Comparison of ENCODE assay signal across 28 mouse cellular contexts in genomic region chr8:30151181-30151844, GRCm38 (mm10).
DNase-seq lines count a peak whose midpoint lies in the region; ATAC-seq lines count a peak whose summit lies in the region.
"Had no signal": no experiment of that assay in that cellular context is flagged by ENCODE, and none has a peak within 500 bp of the region (broad histone marks: within the 10 kb centered on the region; RNA-seq: fewer than 3 reads in every experiment).

No protein-coding gene starts in this region.

- H3K9me3 ChIP-seq in forebrain, embryonic 15.5 days = no peaks in the 10 kb centered on the region
- no peaks in the 10 kb centered on the region for H3K9me3 ChIP-seq in forebrain, embryonic 10.5 days
- H3K9me3 ChIP-seq in forebrain, embryonic 16.5 days (ENCODE audit: control insufficient read depth, low read length) = no peaks in the 10 kb centered on the region
- H3K9me3 ChIP-seq: embryonic facial prominence, embryonic 10.5 days; heart, embryonic 15.5 days; limb, embryonic 10.5 days; liver, embryonic 15.5 days; lung, embryonic 15.5 days had no signal

- no peak for DNase-seq in forebrain, embryonic 10.5 days (ENCODE audit: extremely low spot score, low spot score)
- DNase-seq in layer of hippocampus, adult 18-20 months (ENCODE audit: low spot score in 2 of 2) = peak; percentile 9
- DNase-seq in layer of hippocampus, postnatal 36 days = no peak
- peak; percentile 29 for DNase-seq in brain, adult 2 months (ENCODE audit: low read depth, low spot score)
- DNase-seq in c-Kit-positive CD71-positive TER-119-positive erythroid progenitor cells, embryonic 14.5 days (ENCODE audit: low spot score) = no peak
- no peak for DNase-seq in kidney, postnatal 25 days
- DNase-seq: B cell, adult 2 months; cerebellum, adult 8-10 months; gastrocnemius, postnatal 36 days; heart, postnatal 36 days; kidney, adult 9 months; kidney, postnatal 14 days; liver; lung, postnatal 36 days; thymus, postnatal 14 days had no signal

- no peak overlapping the region for H3K4me3 ChIP-seq in forebrain, embryonic 15.5 days
- H3K4me3 ChIP-seq in forebrain, embryonic 10.5 days = no peak overlapping the region
- no peak overlapping the region for H3K4me3 ChIP-seq in forebrain, embryonic 16.5 days (replicated peaks; ENCODE audit: low read length)
- H3K4me3 ChIP-seq: embryonic facial prominence, embryonic 10.5 days; heart, embryonic 15.5 days; left cerebral cortex, adult 2 months; limb, embryonic 10.5 days; liver, embryonic 15.5 days; lung, embryonic 15.5 days had no signal

- no peak overlapping the region for H3K9ac ChIP-seq in forebrain, embryonic 15.5 days (replicated peaks)
- H3K9ac ChIP-seq in forebrain, embryonic 16.5 days (replicated peaks; ENCODE audit: low read depth, low read length) = no peak overlapping the region
- H3K9ac ChIP-seq: heart, embryonic 15.5 days; liver, embryonic 15.5 days; lung, embryonic 15.5 days had no signal

- H3K36me3 ChIP-seq in forebrain, embryonic 15.5 days = no peaks in the 10 kb centered on the region
- H3K36me3 ChIP-seq in forebrain, embryonic 10.5 days (replicated peaks) = no peaks in the 10 kb centered on the region
- H3K36me3 ChIP-seq in forebrain, embryonic 16.5 days (ENCODE audit: control insufficient read depth, insufficient read depth) = no peaks in the 10 kb centered on the region
- H3K36me3 ChIP-seq: embryonic facial prominence, embryonic 10.5 days; G1E; heart, embryonic 15.5 days; limb, embryonic 10.5 days; liver, embryonic 15.5 days; lung, embryonic 15.5 days had no signal

- peak; percentile 78 for ATAC-seq in forebrain, embryonic 15.5 days (replicated peaks)
- ATAC-seq in forebrain, embryonic 16.5 days = peak; percentile 92
- ATAC-seq: hindbrain, embryonic 16.5 days; intestine, embryonic 16.5 days; Patski had no signal

- 0 out of 2 replicates have a peak overlapping the region, but pooled peaks have one; percentile 48 for H3K27ac ChIP-seq in forebrain, embryonic 15.5 days (replicated peaks)
- no peak overlapping the region for H3K27ac ChIP-seq in forebrain, embryonic 10.5 days
- peak overlapping the region; percentile 61 for H3K27ac ChIP-seq in forebrain, embryonic 16.5 days (ENCODE audit: low read length)
- H3K27ac ChIP-seq: embryonic facial prominence, embryonic 10.5 days; heart, embryonic 15.5 days; left cerebral cortex, adult 2 months; limb, embryonic 10.5 days; liver, embryonic 15.5 days; lung, embryonic 15.5 days had no signal

- H3K4me2 ChIP-seq in forebrain, embryonic 15.5 days (replicated peaks) = no peak overlapping the region
- no peak overlapping the region for H3K4me2 ChIP-seq in forebrain, embryonic 16.5 days (ENCODE audit: low read length)
- H3K4me2 ChIP-seq: heart, embryonic 15.5 days; liver, embryonic 15.5 days; lung, embryonic 15.5 days had no signal

- WGBS in forebrain, embryonic 15.5 days = 44% methylated on average over 2 of the region's 2 CpGs
- 91% methylated on average over 2 of the region's 2 CpGs for whole genome bisulfite sequencing in forebrain, embryonic 10.5 days
- 31% methylated on average over 2 of the region's 2 CpGs for WGBS in forebrain, embryonic 16.5 days

- peaks cover 10% of the 10 kb centered on the region; the same call in 1 of the 2 replicates for H3K4me1 ChIP-seq in forebrain, embryonic 15.5 days
- no peaks in the 10 kb centered on the region for H3K4me1 ChIP-seq in forebrain, embryonic 10.5 days
- H3K4me1 ChIP-seq in forebrain, embryonic 16.5 days (replicated peaks; ENCODE audit: control insufficient read depth, insufficient read depth, low read length) = peaks cover 11% of the 10 kb centered on the region
- H3K4me1 ChIP-seq: embryonic facial prominence, embryonic 10.5 days; heart, embryonic 15.5 days; limb, embryonic 10.5 days; liver, embryonic 15.5 days; lung, embryonic 15.5 days had no signal

- no peaks in the 10 kb centered on the region for H3K27me3 ChIP-seq in forebrain, embryonic 15.5 days
- no peaks in the 10 kb centered on the region for H3K27me3 ChIP-seq in forebrain, embryonic 10.5 days (ENCODE audit: poor library complexity, severe bottlenecking)
- H3K27me3 ChIP-seq in forebrain, embryonic 16.5 days (replicated peaks; ENCODE audit: control insufficient read depth, insufficient read depth, low read length) = no peaks in the 10 kb centered on the region
- H3K27me3 ChIP-seq: CH12.LX; heart, embryonic 15.5 days; liver, embryonic 15.5 days; lung, embryonic 15.5 days; Patski had no signal

Comparison
In these comparisons a context has a peak if more than half of its experiments do, and no peak if none do; other contexts are left out.
1. DNase-seq: peak in layer of hippocampus, adult 18-20 months (2 of 2) and brain, adult 2 months (single experiment); none in forebrain, embryonic 10.5 days (single experiment), layer of hippocampus, postnatal 36 days (0 of 2), c-Kit-positive CD71-positive TER-119-positive erythroid progenitor cells, embryonic 14.5 days (single experiment) and kidney, postnatal 25 days (0 of 2).